Mouse (Mus musculus) stomach, postnatal 0 days (tissue): ENCODE data around the gene Sez6l. TPM values are rescaled to one million over a fixed set of nuclear protein-coding genes. Genes with fewer than 3 reads are reported as not detected.

ENCODE experiments used
- ATAC-seq: fragments of 200-750 bp; cut with Nextera tagmentation; 2 replicates; pipeline ENCODE4 v1.8.0; 2017; ENCODE audit not compliant: low FRiP score, low TSS enrichment
- DNase-seq: peaks from one replicate; pipeline ENCODE4 v3.0.0-alpha.2; 2016; ENCODE audit warnings: low spot score
- H3K27ac ChIP-seq: fragments of 300-500 bp; sonication (generic); replicated peaks from 2 replicates; pipeline ENCODE4 v1.5.1; 2014; ENCODE audit warnings: mild to moderate bottlenecking, control low read depth
- H3K27me3 ChIP-seq: fragments of 300-500 bp; sonication (generic); 2 replicates; pipeline ENCODE4 v1.6.1; 2014; ENCODE audit warnings: low read length; ENCODE audit not compliant: control insufficient read depth, insufficient read depth
- H3K36me3 ChIP-seq: fragments of 300-500 bp; sonication (generic); 2 replicates; pipeline ENCODE4 v1.6.1; 2014; ENCODE audit warnings: low read length, mixed read lengths; ENCODE audit not compliant: control insufficient read depth, insufficient read depth
- H3K4me1 ChIP-seq: fragments of 300-500 bp; sonication (generic); replicated peaks from 2 replicates; pipeline ENCODE4 v1.6.1; 2014; ENCODE audit warnings: antibody characterized with exemption; ENCODE audit not compliant: control insufficient read depth, insufficient read depth
- H3K4me2 ChIP-seq: fragments of 300-500 bp; sonication (generic); replicated peaks from 2 replicates; pipeline ENCODE4 v1.6.1; 2014; ENCODE audit warnings: low read depth, mild to moderate bottlenecking, control low read depth, moderate library complexity
- H3K4me3 ChIP-seq: fragments of 300-500 bp; sonication (generic); 2 replicates; pipeline ENCODE4 v1.5.1; 2014; ENCODE audit warnings: low read depth, low read length, control low read depth
- H3K9ac ChIP-seq: fragments of 300-500 bp; sonication (generic); 2 replicates; pipeline ENCODE4 v1.6.1; 2014; ENCODE audit warnings: mild to moderate bottlenecking, low read length, control low read depth, mixed read lengths
- H3K9me3 ChIP-seq: fragments of 300-500 bp; sonication (generic); 2 replicates; pipeline ENCODE4 v1.6.1; 2016; ENCODE audit warnings: low read length; ENCODE audit not compliant: control insufficient read depth
- CTCF ChIP-seq: IDR thresholded peaks from 2 replicates; pipeline ENCODE4 v1.5.1; 2016; ENCODE audit warnings: antibody characterized with exemption, low read depth, mild to moderate bottlenecking, moderate library complexity
- EP300 ChIP-seq: optimal IDR thresholded peaks from 2 replicates; pipeline ENCODE3; 2016; ENCODE audit warnings: antibody characterized with exemption
- WGBS: fragments of 180-500 bp; shearing (Covaris S2); extraction: QIAGEN DNeasy Blood & Tissue Kit; methylation state at CpG from one replicate; pipeline ENCODE4 v1.1.7; 2014; 5-methylcytosine and 5-hydroxymethylcytosine counted together
- polyA plus RNA-seq: library from polyadenylated mRNA; unstranded; fragments of >200 nt; fragmentation: Nextera tagmentation; extraction: Ambion mirVana; gene quantifications from 2 replicates; pipeline ENCODE4 v1.2.1, GENCODE M21; 2015

Sez6l gene
- polyA plus RNA-seq, 1 experiment from 2014 or later = 0.42 TPM

DNA sequence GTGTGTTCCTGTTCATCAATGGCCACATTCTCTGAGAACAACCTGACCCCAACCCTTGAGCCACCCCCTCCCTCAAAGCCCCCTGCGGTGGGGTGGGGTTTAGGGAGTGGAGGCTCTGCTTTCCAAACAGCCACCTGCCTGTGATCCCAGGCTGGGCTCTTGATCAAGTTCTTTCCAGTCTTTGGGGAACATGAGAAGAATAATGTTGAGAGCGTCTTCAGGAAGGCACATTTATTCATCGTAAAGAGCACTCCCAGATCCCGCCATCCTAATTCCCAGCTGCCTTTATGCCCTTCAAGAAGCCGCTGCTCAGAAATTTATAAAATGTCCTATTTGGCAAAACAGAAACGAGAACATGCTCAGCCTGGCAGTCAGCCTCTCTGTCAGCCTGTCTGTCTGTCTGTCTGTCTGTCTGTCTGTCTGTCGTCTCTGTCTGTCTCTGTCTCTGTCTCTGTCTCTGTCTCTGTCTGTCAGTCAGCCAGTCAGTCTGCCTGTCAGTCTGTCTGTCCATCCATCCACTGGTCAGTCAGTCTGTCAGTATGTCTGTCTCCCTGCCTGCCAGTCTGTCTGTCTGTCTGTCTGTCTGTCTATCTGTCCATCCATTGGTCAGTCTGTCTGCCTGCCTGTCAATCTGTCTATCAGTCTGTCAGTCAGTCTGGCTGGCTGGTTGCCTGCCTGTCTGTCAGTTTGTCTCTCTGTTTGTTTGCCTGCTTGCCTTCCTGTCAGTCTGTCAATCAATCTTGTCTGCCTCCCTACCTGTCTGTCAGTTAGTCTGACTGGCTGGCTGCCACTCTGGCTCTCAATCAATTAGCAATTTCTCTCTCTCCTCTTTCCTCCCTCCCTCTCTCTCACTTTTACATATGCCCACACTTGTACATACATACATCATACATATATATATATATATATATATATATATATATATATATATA lies 19.0 kb upstream of the Sez6l start:
- Histone ChIP-seq H3K27me3 (no peaks in the 10 kb centered on the region), H3K9ac (no peak overlapping the region), H3K4me1 (no peaks in the 10 kb centered on the region), H3K9me3 (no peaks in the 10 kb centered on the region), H3K4me2 (no peak overlapping the region), H3K36me3 (no peaks in the 10 kb centered on the region), H3K4me3 (no peak overlapping the region), H3K27ac (no peak overlapping the region)
- 62% methylated on average over 7 of the region's 7 CpGs for WGBS
- DNase-seq = no peak
- no peak for TF ChIP-seq EP300
- TF ChIP-seq CTCF = no peak
- no peak for ATAC-seq

DNA sequence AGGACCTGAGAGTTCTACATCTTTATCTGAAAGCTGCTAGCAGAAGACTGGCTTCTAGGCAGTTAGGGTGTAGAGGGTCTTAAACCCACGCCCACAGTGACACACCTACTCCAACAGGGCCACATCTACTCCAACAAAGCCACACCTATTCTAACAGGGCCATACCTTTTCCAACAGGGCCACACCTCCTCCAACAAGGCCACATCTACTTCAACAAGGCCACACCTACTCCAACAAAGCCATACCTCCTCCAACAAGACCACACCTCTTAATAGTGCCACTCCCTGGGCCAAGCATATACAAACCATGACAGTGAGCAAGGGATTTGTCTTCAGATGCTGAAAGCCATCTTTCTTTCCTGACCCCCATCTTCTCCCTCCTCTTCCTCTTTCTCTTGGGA lies 14.7 kb upstream of the Sez6l start:
- no peaks in the 10 kb centered on the region for H3K9me3 ChIP-seq
- 67% methylated on average over 1 of the region's 1 CpGs for WGBS
- no peak for DNase-seq
- H3K9ac ChIP-seq = no peak overlapping the region
- no peak for ATAC-seq
- no peak overlapping the region for H3K27ac ChIP-seq
- no peak overlapping the region for H3K4me2 ChIP-seq
- H3K36me3 ChIP-seq = no peaks in the 10 kb centered on the region
- H3K4me1 ChIP-seq = no peaks in the 10 kb centered on the region
- no peaks in the 10 kb centered on the region for H3K27me3 ChIP-seq
- TF ChIP-seq CTCF (no peak), EP300 (no peak)
- no peak overlapping the region for H3K4me3 ChIP-seq

DNA sequence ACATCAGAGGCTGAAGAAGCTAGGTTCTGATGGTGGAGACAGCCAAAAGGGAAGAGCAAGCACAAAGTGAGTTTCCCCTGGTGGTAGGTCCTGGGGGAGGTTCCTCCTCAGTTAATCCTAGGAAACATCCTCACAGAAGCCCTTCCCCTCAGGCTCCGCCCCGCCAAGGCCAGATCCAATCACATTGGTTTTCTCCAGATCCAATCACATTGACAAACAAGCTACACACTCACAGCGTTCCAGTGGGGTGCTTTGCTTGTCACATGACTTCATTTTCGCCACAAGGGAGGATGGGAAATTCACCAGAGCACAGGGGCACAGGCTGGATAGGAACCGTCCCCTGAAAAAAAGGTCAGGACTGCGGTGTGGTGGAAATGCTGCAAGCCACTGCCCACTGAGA lies 9.1 kb upstream of the Sez6l start:
- TF ChIP-seq EP300 (no peak), CTCF (no peak)
- Histone ChIP-seq H3K27ac (no peak overlapping the region), H3K9ac (no peak overlapping the region), H3K4me3 (no peak overlapping the region), H3K4me2 (no peak overlapping the region), H3K27me3 (no peaks in the 10 kb centered on the region), H3K36me3 (no peaks in the 10 kb centered on the region), H3K4me1 (no peaks in the 10 kb centered on the region), H3K9me3 (no peaks in the 10 kb centered on the region)
- 52% methylated on average over 6 of the region's 6 CpGs for WGBS
- DNase-seq (no peak), ATAC-seq (no peak)

DNA sequence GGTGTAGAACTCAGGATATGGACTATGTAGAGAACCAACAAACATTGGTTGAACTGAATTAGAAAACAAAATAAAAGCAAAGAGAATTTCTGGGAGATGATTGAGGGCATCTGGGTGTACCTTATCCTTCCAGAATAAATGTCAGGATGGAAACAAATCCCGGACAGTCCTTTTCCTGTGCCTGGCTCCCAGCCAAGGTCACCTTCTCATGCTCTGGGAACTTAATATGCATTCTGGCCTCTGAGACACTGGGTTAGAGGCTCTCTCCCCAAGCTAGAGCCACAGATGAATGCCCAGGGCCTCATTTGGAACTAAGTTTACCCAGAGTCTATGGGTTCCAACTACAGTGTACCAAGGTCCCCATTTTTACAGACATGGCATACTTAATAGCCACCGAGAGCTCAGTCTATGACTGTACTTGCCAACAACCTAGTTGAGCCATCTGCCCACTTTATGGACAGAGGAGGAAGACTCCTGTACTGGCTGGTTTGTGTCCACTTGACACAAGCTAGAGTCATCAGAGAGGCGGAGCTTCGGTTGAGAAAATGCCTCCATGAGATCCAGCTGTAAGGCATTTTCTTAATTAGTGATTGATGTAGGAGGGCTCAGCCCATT lies 7.3 kb upstream of the Sez6l start:
- H3K9ac ChIP-seq = no peak overlapping the region
- no peak for DNase-seq
- no peak for ATAC-seq
- H3K9me3 ChIP-seq = no peaks in the 10 kb centered on the region
- TF ChIP-seq CTCF (no peak), EP300 (no peak)
- no peak overlapping the region for H3K4me2 ChIP-seq
- H3K4me3 ChIP-seq = no peak overlapping the region
- no peak overlapping the region for H3K27ac ChIP-seq
- 83% methylated on average over 4 of the region's 4 CpGs for WGBS
- H3K36me3 ChIP-seq = no peaks in the 10 kb centered on the region
- no peaks in the 10 kb centered on the region for H3K4me1 ChIP-seq
- H3K27me3 ChIP-seq = no peaks in the 10 kb centered on the region

DNA sequence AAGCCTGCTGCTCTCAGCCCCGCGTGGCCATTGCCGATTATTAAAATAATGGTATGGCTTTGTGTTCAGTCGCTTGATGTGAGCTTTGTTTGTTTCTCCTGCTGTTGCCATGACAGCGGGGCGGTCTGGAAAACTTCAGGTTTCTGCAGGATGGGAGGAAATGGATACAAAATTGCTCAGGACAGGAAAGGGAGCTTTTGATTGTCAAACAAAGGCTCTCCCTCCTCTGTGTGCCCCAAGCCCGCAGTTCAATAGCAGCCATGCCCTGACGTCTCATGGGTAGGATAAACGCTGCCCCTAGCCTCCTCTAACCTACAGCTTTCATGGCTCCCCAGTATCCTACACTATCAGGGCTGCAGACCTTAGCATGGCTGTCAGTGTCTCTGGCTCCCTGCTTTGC lies 6.3 kb upstream of the Sez6l start:
- Histone ChIP-seq H3K4me3 (no peak overlapping the region), H3K4me1 (no peaks in the 10 kb centered on the region), H3K27ac (0 out of 2 replicates have a peak overlapping the region, but pooled peaks have one; percentile 30), H3K9me3 (no peaks in the 10 kb centered on the region), H3K9ac (no peak overlapping the region), H3K4me2 (no peak overlapping the region), H3K27me3 (no peaks in the 10 kb centered on the region), H3K36me3 (no peaks in the 10 kb centered on the region)
- DNase-seq = peak; percentile 41
- TF ChIP-seq CTCF = no peak
- TF ChIP-seq EP300 = no peak
- 6% methylated on average over 9 of the region's 9 CpGs for WGBS
- no peak for ATAC-seq

DNA sequence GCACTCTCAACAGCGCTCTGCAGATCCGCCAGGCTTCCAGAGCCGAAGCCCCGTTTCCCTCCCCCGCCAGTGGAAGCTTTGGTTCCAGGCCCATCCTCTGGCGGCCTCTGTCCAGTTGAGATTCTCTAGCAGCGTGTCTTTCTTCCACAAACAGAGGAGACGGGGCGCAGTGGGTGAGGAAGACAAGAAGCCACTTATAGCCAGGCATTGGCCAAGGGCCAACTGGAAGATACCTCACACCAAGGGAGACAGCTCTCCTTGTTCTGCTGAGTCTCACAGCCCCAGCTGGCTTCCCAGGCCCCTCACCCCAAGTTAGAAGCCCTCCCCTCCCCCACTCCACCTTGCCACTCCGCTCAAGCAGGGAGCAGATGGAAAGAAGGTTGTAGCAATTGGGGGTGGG lies 765 bp upstream of the Sez6l start:
- Histone ChIP-seq H3K9ac (no peak overlapping the region), H3K4me1 (no peaks in the 10 kb centered on the region), H3K9me3 (no peaks in the 10 kb centered on the region), H3K27me3 (peaks cover 7% of the 10 kb centered on the region; the same call in 1 of the 2 replicates), H3K27ac (no peak overlapping the region), H3K4me3 (no peak overlapping the region), H3K36me3 (no peaks in the 10 kb centered on the region), H3K4me2 (no peak overlapping the region; the same call in 1 of the 2 replicates)
- TF ChIP-seq EP300 = no peak
- TF ChIP-seq CTCF = no peak
- 6% methylated on average over 10 of the region's 10 CpGs for WGBS
- peak; percentile 18 for DNase-seq
- ATAC-seq = 0 out of 2 replicates have a peak, but pooled peaks have one; percentile 19
